Mouse (Mus musculus): ENCODE results near the gene Cops2.

Gene Cops2

DNA sequence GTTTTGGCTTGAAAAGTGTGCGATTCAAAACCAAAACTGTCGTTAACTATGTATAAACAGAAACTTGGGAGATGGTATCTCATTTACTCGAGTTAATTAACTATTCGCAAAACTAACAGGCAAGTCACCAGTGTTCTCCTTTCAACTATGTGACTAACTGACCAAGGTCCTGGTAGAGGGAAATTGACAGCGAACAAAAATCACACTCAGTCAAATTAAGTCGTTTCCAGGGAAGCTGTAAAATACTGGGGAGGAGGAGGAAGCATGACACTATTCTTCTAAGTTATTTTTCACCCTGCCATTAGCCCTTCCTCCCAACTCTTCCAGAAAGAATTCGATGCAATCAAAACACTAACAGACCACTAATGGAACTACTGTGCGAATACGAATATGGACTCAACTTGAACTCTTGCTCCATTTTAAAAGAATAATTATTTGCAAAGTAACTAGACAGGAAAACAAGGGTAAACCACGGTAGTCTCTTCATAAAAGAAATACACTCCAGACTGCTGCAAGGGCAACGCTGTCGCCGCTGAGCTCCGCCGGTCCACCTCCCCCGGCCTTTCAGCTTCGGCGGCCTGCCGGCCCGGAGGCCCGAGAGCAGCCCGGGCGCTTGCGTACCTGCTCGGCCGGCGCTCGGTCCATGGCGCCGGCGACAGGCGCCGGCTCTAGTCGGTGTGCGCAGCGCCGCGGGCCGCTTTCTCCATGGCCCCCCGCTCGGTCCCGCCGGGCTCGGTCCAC lies 76.8 kb downstream of the Cops2 start:
- no peak for DNase-seq (ENCODE audit: low spot score in 2 of 2)

DNA sequence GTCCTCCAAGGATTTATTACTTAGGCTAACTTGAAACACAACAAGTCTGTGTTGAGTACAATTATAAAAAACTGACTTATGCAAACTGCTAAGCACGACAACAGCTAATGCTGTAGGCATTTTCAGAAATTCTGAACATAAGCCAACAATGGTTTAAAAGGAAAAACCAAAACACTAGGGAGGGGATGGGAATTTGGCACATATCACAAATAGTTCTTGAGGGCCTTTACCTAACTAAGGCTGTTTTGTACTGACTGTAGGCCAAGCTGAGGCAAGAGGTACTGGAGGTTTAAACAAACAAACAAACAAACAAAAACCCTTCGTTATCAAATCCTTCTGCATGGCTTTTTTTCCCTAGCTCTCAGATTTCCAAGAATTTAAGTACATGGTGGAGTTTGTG lies 77.9 kb downstream of the Cops2 start:
- DNase-seq (ENCODE audit: low spot score in 2 of 2), result no peak
